Mouse (Mus musculus): ENCODE measurements around the gene Fam47e.

DNA sequence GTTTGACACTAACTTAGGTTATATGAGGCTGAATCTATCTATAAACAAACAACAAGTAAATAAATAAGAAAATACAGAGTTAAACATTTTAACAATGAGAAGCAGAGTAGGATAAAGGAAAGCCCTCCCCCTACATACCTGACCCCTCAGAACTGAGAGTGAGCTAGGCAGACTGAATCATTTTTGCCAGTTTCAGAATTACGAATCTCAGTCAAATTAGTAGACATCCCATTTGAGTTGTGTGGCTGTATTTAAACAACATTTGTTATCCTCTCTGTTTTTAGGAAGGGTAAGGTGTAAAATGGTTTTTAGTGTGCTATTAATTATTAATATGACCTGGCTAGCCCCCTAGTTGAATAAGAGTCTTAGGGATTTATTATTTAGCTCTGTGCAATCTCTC is 2.6 kb downstream of the Fam47e start:
- TF ChIP-seq POLR2A (IDR thresholded peaks at IDR 0.05; ENCODE audit: insufficient read depth, low read depth, low read length) = no peak
- TF ChIP-seq CTCF (IDR thresholded peaks at IDR 0.05) = no peak

All from heart, adult 2 months (tissue).